Mouse (Mus musculus) neural tube, postnatal 0 days (tissue): ENCODE data around the gene Adgrf5. TPM values are rescaled to one million over a fixed set of nuclear protein-coding genes. Genes with fewer than 3 reads are reported as not detected.

Experiments used
- polyA plus RNA-seq: library from polyadenylated mRNA; unstranded; fragments of >200 nt; fragmentation: Nextera tagmentation; extraction: Ambion mirVana; gene quantifications from 2 replicates; pipeline ENCODE4 v1.2.1, GENCODE M21; 2015

Gene Adgrf5
- 4.2 and 5.2 TPM in 2 replicates for polyA plus RNA-seq

DNA sequence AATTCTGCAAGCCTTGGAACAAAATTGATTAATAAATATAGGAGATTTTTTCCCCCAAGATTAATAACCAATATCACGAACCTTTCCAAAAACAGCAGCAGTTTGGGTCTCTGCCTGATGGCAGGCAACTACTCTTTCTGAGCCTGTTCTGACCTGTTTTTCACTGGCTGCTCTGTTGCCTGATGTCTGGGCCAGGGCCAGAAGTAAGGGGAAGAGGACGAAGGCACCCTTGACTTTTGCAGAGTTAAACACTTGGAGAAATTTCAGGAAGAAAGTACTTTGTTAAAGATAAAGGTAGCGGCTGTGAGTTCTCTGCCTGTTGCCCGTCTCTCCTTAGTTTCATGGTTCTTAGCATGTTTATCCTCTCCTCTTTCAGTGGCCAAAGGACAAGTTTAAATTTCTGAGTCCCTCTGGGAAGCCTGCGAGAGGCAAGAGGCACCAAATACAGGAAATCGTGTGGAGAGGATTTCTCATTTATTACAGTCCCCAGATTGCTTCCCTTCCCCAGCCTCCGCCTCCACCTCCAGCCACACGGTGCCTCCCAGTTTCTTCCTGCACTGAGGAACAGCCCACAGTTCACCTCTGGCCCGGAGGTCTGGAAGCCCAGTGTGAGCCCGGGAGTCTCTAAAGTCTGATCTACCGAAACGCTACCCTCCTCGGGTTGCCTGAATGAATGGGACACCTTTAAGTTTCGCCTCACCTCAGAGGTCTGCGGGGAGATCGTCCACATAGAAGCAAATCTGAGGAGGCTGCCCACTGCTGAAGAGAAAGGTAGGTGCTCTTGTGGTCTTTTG, at the start of gene Adgrf5:
TSS of gene Adgrf5 (plus strand) at position 626 of the 794 bp plus-strand sequence.

DNA sequence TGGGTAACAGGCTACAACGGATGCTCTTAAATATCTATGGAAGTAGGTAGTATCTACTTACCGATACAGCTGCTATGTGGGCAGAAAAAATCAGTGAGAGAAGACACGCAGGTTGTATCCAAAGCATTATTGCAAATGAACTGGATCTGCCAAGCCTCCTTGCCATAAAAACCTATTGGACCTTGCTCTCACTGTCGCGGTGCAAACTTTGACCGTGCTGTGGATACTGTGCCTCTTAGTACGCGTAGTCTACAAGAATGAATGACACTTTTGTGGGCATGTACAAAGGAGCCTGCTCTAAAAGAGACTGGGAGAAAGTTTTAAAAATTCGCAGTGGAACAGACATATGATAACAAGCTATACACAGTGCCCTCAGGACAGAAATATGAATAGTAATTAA, 142.3 kb downstream of the Adgrf5 start, which contains the start of gene Mep1a:
TSS of gene Mep1a (minus strand) at position 221 of the 400 bp plus-strand sequence.

Other genes with a start within 250 kb of the Adgrf5 start
- not detected in 2 replicates for gene Adgrf1, start 90.1 kb upstream of the Adgrf5 start, polyA plus RNA-seq
- 0.08 TPM in 2 replicates for gene Mep1a, start 142.4 kb downstream of the Adgrf5 start, polyA plus RNA-seq
- 0.68 and 0.93 TPM in 2 replicates for gene Ankrd66, start 183.2 kb downstream of the Adgrf5 start, polyA plus RNA-seq
- 149 and 153 TPM in 2 replicates for gene Pla2g7, start 207.6 kb downstream of the Adgrf5 start, polyA plus RNA-seq